Mouse (Mus musculus): ENCODE results near the gene Fam47e. TPM values are rescaled to one million over a fixed set of nuclear protein-coding genes. Genes with fewer than 3 reads are reported as not detected.

Gene Fam47e
- polyA plus RNA-seq, 1 experiment from 2014 or later = 11.4 TPM

DNA sequence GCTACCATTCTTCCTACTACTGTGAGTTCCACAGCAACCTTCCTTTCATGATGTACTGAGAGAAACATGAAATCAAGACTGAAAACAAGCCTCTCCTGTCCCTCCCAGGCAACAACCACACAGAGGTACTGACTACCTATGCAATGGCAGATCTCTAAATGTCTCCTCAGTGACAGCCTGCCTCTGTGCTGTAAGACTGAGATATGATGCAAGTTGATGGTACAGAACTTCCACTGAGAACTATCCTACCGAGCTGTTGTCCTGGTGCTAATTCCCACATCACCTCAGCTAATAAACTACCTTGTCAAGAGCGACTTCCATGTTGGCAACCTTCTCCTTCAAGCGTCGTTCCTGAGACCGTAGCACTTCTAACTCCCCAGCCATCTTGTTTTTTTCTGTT is 81.0 kb downstream of the Fam47e start:
- Histone ChIP-seq H3K9me3 (ENCODE audit: low read length) (no peaks in the 10 kb centered on the region), H3K4me3 (ENCODE audit: low read depth, low read length) (no peak overlapping the region), H3K4me1 (ENCODE audit: insufficient read depth, low read depth, low read length) (no peaks in the 10 kb centered on the region), H3K27me3 (replicated peaks; ENCODE audit: insufficient read depth, low read length) (no peaks in the 10 kb centered on the region), H3K9ac (replicated peaks; ENCODE audit: low read depth) (no peak overlapping the region), H3K36me3 (ENCODE audit: insufficient read depth, low read length) (no peaks in the 10 kb centered on the region), H3K27ac (ENCODE audit: low read length) (no peak overlapping the region), H3K4me2 (replicated peaks; ENCODE audit: low read depth, low read length) (no peak overlapping the region)
- ATAC-seq (no peak), DNase-seq (ENCODE audit: low spot score) (no peak)
- 80% methylated on average over 5 of the region's 5 CpGs for WGBS
- TF ChIP-seq CTCF (IDR thresholded peaks at IDR 0.05) (no peak), EP300 (IDR thresholded peaks at IDR 0.05) (no peak)

DNA sequence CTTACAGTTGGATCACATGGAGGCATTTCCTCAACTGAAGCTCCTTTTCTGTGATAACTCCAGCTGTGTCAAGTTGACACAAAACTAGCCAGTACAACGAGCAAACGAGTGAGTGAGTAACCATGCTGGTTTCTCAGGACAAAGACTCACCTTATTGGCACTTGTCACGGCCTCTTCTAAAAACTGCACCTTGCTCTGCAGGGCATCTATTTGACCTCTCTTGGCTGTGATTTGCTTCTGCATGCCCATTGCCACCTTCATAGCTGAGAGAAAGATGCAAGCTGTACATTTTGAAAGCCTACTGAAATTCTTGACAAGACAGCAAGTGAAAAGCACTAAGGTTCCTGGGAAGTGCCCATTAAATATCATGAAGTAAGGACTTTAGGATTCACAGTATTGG is 86.0 kb downstream of the Fam47e start:
- Histone ChIP-seq H3K4me1 (ENCODE audit: insufficient read depth, low read depth, low read length) (no peaks in the 10 kb centered on the region), H3K9ac (replicated peaks; ENCODE audit: low read depth) (no peak overlapping the region), H3K4me2 (replicated peaks; ENCODE audit: low read depth, low read length) (no peak overlapping the region), H3K27me3 (replicated peaks; ENCODE audit: insufficient read depth, low read length) (no peaks in the 10 kb centered on the region), H3K36me3 (ENCODE audit: insufficient read depth, low read length) (no peaks in the 10 kb centered on the region), H3K9me3 (ENCODE audit: low read length) (no peaks in the 10 kb centered on the region), H3K4me3 (ENCODE audit: low read depth, low read length) (no peak overlapping the region), H3K27ac (ENCODE audit: low read length) (no peak overlapping the region)
- TF ChIP-seq EP300 (IDR thresholded peaks at IDR 0.05) = no peak
- TF ChIP-seq CTCF (IDR thresholded peaks at IDR 0.05) = no peak
- DNase-seq (ENCODE audit: low spot score) = no peak
- ATAC-seq = no peak
- 74% methylated on average over 3 of the region's 3 CpGs for WGBS

Other genes starting within 250 kb of the Fam47e start
- 14.8 and 15.0 TPM in 2 replicates for gene Sdad1, start 244.6 kb upstream of the Fam47e start, polyA plus RNA-seq (2015; fragmentation: Nextera tagmentation; extraction: Ambion mirVana)
- not detected in 2 replicates for gene Cxcl9, start 227.0 kb upstream of the Fam47e start, polyA plus RNA-seq (2015; fragmentation: Nextera tagmentation; extraction: Ambion mirVana)
- gene Art3, start 223.2 kb upstream of the Fam47e start, polyA plus RNA-seq (2015; fragmentation: Nextera tagmentation; extraction: Ambion mirVana) = 37.0 and 46.5 TPM in 2 replicates
- 0.49 and 3.1 TPM in 2 replicates for gene Cxcl10, start 206.2 kb upstream of the Fam47e start, polyA plus RNA-seq (2015; fragmentation: Nextera tagmentation; extraction: Ambion mirVana)
- 19.7 and 20.3 TPM in 2 replicates for gene Nup54, start 119.8 kb upstream of the Fam47e start, polyA plus RNA-seq (2015; fragmentation: Nextera tagmentation; extraction: Ambion mirVana)
- gene Scarb2, start 48.2 kb upstream of the Fam47e start, polyA plus RNA-seq (2015; fragmentation: Nextera tagmentation; extraction: Ambion mirVana) = 46.6 and 52.4 TPM in 2 replicates
- 121 and 127 TPM in 2 replicates for gene Stbd1, start 48.0 kb downstream of the Fam47e start, polyA plus RNA-seq (2015; fragmentation: Nextera tagmentation; extraction: Ambion mirVana)
- gene Ccdc158, start 120.2 kb downstream of the Fam47e start, polyA plus RNA-seq (2015; fragmentation: Nextera tagmentation; extraction: Ambion mirVana) = 1.1 and 1.6 TPM in 2 replicates
- 8.8 and 10.6 TPM in 2 replicates for gene Shroom3, start 128.4 kb downstream of the Fam47e start, polyA plus RNA-seq (2015; fragmentation: Nextera tagmentation; extraction: Ambion mirVana)